Mouse (Mus musculus) CH12.LX (cell line): ENCODE results near the gene Abhd6. TPM values are rescaled to one million over a fixed set of nuclear protein-coding genes. Genes with fewer than 3 reads are reported as not detected.

Experiments used
- DNase-seq: peaks from one replicate; pipeline ENCODE4 v3.0.0-alpha.2; 2013; ENCODE audit errors: extremely low read depth
- H3K27ac ChIP-seq: 2 replicates; pipeline ENCODE4 v1.5.1; 2012; ENCODE audit warnings: low read depth, mild to moderate bottlenecking, control low read depth, moderate library complexity; ENCODE audit not compliant: insufficient read depth
- H3K27me3 ChIP-seq: replicated peaks from 2 replicates; pipeline ENCODE3; 2012; ENCODE audit warnings: inconsistent platforms
- H3K36me3 ChIP-seq, 2 experiments: replicated peaks in 1 of 2; 2 replicates each; pipeline versions ENCODE3 to v1.6.1; 2012; ENCODE audit warnings: inconsistent platforms in 1 of 2, low read length in 1 of 2, mild to moderate bottlenecking in 1 of 2, mixed read lengths in 1 of 2, moderate library complexity in 1 of 2; ENCODE audit not compliant: control insufficient read depth in 1 of 2, insufficient read depth in 1 of 2
- H3K4me1 ChIP-seq, 2 experiments: 2 replicates each; pipeline ENCODE4 v1.6.1; 2012; ENCODE audit warnings: inconsistent platforms in 1 of 2, moderate library complexity in 1 of 2; ENCODE audit not compliant: insufficient read depth in 2 of 2, control insufficient read depth in 1 of 2
- H3K4me2 ChIP-seq: 2 replicates; pipeline ENCODE4 v1.6.1; 2012; ENCODE audit warnings: low read depth, mild to moderate bottlenecking, control low read depth; ENCODE audit not compliant: poor library complexity, insufficient read depth, severe bottlenecking
- H3K4me3 ChIP-seq, 3 experiments: fragments of 150-350 bp in 1 of 3; sonication (generic) in 1 of 3; replicated peaks in 1 of 3; 2 replicates each; pipeline versions ENCODE3 to v1.5.1; 2011 to 2012; ENCODE audit warnings: low read depth in 2 of 3, low read length in 2 of 3, mild to moderate bottlenecking in 2 of 3, moderate library complexity in 2 of 3, control low read depth in 1 of 3, improper control_type of control experiment in 1 of 3, inconsistent platforms in 1 of 3, mixed read lengths in 1 of 3; ENCODE audit not compliant: poor library complexity in 1 of 3
- H3K79me2 ChIP-seq: replicated peaks from 2 replicates; pipeline ENCODE4 v1.6.1; 2012; ENCODE audit warnings: mild to moderate bottlenecking, moderate library complexity; ENCODE audit not compliant: control insufficient read depth, poor library complexity, insufficient read depth, severe bottlenecking; ENCODE audit errors: extremely low read depth
- H3K9ac ChIP-seq: 2 replicates; pipeline ENCODE4 v1.6.1; 2012; ENCODE audit warnings: low read depth, mild to moderate bottlenecking, control low read depth, moderate library complexity; ENCODE audit not compliant: insufficient read depth
- H3K9me3 ChIP-seq: replicated peaks from 2 replicates; pipeline ENCODE3; 2012; ENCODE audit warnings: low read length, inconsistent platforms, mixed read lengths
- BHLHE40 ChIP-seq: IDR thresholded peaks from 2 replicates; pipeline ENCODE4 v1.6.1; 2011; ENCODE audit warnings: mild to moderate bottlenecking, low read depth, low read length, improper control_type of control experiment
- CTCF ChIP-seq, 2 experiments: IDR thresholded peaks in 1 of 2; conservative IDR thresholded peaks in 1 of 2; 2 replicates each; pipeline ENCODE4 v1.5.1; 2011 to 2012; ENCODE audit warnings: low read depth in 2 of 2, low read length in 2 of 2, improper control_type of control experiment in 1 of 2, inconsistent platforms in 1 of 2, mild to moderate bottlenecking in 1 of 2, moderate library complexity in 1 of 2
- E2F4 ChIP-seq: IDR thresholded peaks from 2 replicates; pipeline ENCODE4 v1.6.1; 2011; ENCODE audit warnings: low read depth, low read length, improper control_type of control experiment; ENCODE audit not compliant: insufficient replicate concordance
- ELF1 ChIP-seq: IDR thresholded peaks from 2 replicates; pipeline ENCODE4 v1.6.1; 2014; ENCODE audit warnings: low read depth, mild to moderate bottlenecking, inconsistent platforms, low read length, improper control_type of control experiment
- EP300 ChIP-seq: IDR thresholded peaks from 2 replicates; pipeline ENCODE4 v1.6.1; 2011; ENCODE audit warnings: low read length, improper control_type of control experiment
- ETS1 ChIP-seq: conservative IDR thresholded peaks from 2 replicates; pipeline ENCODE4 v1.6.1; 2012; ENCODE audit warnings: low read depth, mild to moderate bottlenecking, inconsistent platforms, low read length, improper control_type of control experiment, moderate library complexity
- JUN ChIP-seq: IDR thresholded peaks from 2 replicates; pipeline ENCODE4 v1.6.1; 2011; ENCODE audit warnings: low read depth, mild to moderate bottlenecking, low read length, improper control_type of control experiment, moderate library complexity; ENCODE audit not compliant: insufficient read depth
- JUND ChIP-seq: conservative IDR thresholded peaks from 2 replicates; pipeline ENCODE4 v1.6.1; 2011; ENCODE audit warnings: low read depth, low read length, improper control_type of control experiment
- KAT2A ChIP-seq: IDR thresholded peaks from 2 replicates; pipeline ENCODE4 v1.6.1; 2012; ENCODE audit warnings: low read length, improper control_type of control experiment, inconsistent platforms; ENCODE audit not compliant: insufficient replicate concordance
- MAZ ChIP-seq: IDR thresholded peaks from 2 replicates; pipeline ENCODE4 v1.6.1; 2012; ENCODE audit warnings: low read depth, mild to moderate bottlenecking, inconsistent platforms, low read length, improper control_type of control experiment, moderate library complexity
- MEF2A ChIP-seq: IDR thresholded peaks from 2 replicates; pipeline ENCODE4 v1.6.1; 2014; ENCODE audit warnings: low read depth, mild to moderate bottlenecking, inconsistent platforms, low read length, improper control_type of control experiment, borderline replicate concordance
- MXI1 ChIP-seq: IDR thresholded peaks from 2 replicates; pipeline ENCODE4 v1.6.1; 2011; ENCODE audit warnings: mild to moderate bottlenecking, low read depth, low read length, improper control_type of control experiment
- MYC ChIP-seq: IDR thresholded peaks from 2 replicates; pipeline ENCODE4 v1.6.1; 2011; ENCODE audit warnings: low read depth, mild to moderate bottlenecking, improper control_type of control experiment, low read length
- PAX5 ChIP-seq: IDR thresholded peaks from 2 replicates; pipeline ENCODE4 v1.6.1; 2012; ENCODE audit warnings: low read length, inconsistent platforms, mixed read lengths
- TCF12 ChIP-seq: IDR thresholded peaks from 2 replicates; pipeline ENCODE4 v1.6.1; 2014; ENCODE audit warnings: low read depth, mild to moderate bottlenecking, inconsistent platforms, low read length, improper control_type of control experiment
- USF2 ChIP-seq: conservative IDR thresholded peaks from 2 replicates; pipeline ENCODE4 v1.6.1; 2011; ENCODE audit warnings: low read depth, low read length, improper control_type of control experiment
- ZKSCAN1 ChIP-seq: IDR thresholded peaks from 2 replicates; pipeline ENCODE4 v1.6.1; 2012; ENCODE audit warnings: low read depth, inconsistent platforms, low read length, improper control_type of control experiment, borderline replicate concordance
- ZMIZ1 ChIP-seq: IDR thresholded peaks from 2 replicates; pipeline ENCODE4 v1.6.1; 2012; ENCODE audit warnings: low read depth, mild to moderate bottlenecking, inconsistent platforms, low read length, improper control_type of control experiment
- ZNF384 ChIP-seq: IDR thresholded peaks from 2 replicates; pipeline ENCODE4 v1.6.1; 2012; ENCODE audit warnings: low read depth, low read length, improper control_type of control experiment, inconsistent platforms
- dilution Hi-C: fragments of 300-500 bp; cut with MboI; formaldehyde crosslinking; loops from 2 replicates; pipeline ENCODE4 v1.14.3; 2020; ENCODE audit warnings: low sequenced_read_pairs; ENCODE audit not compliant: extremely low pct_unique_long_range_greater_than_20kb, extremely low pct_ligation_motif_present
- in situ Hi-C: fragments of 300-500 bp; cut with MboI; formaldehyde crosslinking; loops from 3 replicates; pipeline ENCODE4 v1.14.3; 2019; ENCODE audit warnings: low sequenced_read_pairs, low pct_ligation_motif_present, low pct_unique_long_range_greater_than_20kb, mixed read lengths
- polyA plus RNA-seq: library from polyadenylated mRNA; unstranded; fragments of >175 nt; gene quantifications from 2 replicates; pipeline ENCODE4 v1.2.1, GENCODE M21; 2012; ENCODE audit warnings: low read depth; ENCODE audit not compliant: insufficient read length
- total RNA-seq, 2 experiments: library from RNA; depleted of rRNA; stranded (reverse); fragments of 300-350 nt in 1 of 2; fragments of >200 nt in 1 of 2; gene quantifications; 2 replicates each; pipeline ENCODE4 v1.2.3; 2012 to 2014

Abhd6 gene
- total and polyA plus RNA-seq, 3 experiments = 31.9 to 55.9 (median 36.0) TPM

DNA sequence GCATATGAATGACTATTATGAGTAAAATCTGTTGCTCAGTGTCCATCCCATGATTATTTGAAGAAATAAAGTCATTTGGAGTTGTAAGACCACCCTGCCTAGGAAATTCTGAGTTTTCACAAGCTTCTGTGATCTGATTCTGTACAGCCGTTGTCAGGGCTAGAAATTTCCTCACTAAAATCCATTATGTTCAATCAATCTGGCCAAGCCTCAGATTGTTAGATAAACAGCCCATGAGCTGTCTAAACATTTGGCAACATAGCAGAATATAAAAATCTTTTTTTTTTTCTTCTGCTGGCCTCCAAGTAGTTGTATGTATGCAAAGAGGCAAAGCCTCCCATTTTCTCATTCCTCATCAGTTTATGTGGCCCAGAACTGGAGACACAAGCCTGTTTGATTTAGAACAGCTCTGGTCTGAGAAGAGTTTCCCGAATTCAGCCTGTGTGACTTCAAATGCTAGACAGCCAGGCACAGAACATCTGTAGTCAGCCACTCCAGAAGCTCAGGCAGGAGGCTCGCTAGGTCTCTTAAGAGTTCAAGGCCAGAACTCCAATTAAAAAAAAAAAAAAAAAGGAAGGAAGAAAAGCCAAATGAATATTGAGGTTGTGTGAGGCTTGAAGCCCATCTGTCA, 92.3 kb downstream of the Abhd6 start:
- no peak for DNase-seq
- TF ChIP-seq MXI1 (no peak), PAX5 (no peak), JUN (no peak), ELF1 (no peak), KAT2A (no peak), ETS1 (no peak), TCF12 (no peak)
- H3K27ac ChIP-seq = no peak overlapping the region
- dilution Hi-C loops = no loop called here
- peaks cover 11 to 19% of the 10 kb centered on the region in 2 experiments for H3K36me3 ChIP-seq
- no peaks in the 10 kb centered on the region for H3K27me3 ChIP-seq
- no peak overlapping the region for H3K4me2 ChIP-seq
- peaks cover 9% of the 10 kb centered on the region for H3K79me2 ChIP-seq
- in situ Hi-C loops = loop anchor here (5.0 to 10.0 kb wide), 2 partner anchors 57 to 220 kb away; partner anchors contain the start of gene Fam107a
- peaks cover 0 to 35% of the 10 kb centered on the region in 2 experiments; a peak in 3 of 4 replicates for H3K4me1 ChIP-seq
- H3K4me3 ChIP-seq = no peak overlapping the region
- no peak overlapping the region for H3K9ac ChIP-seq
- H3K9me3 ChIP-seq = no peaks in the 10 kb centered on the region

DNA sequence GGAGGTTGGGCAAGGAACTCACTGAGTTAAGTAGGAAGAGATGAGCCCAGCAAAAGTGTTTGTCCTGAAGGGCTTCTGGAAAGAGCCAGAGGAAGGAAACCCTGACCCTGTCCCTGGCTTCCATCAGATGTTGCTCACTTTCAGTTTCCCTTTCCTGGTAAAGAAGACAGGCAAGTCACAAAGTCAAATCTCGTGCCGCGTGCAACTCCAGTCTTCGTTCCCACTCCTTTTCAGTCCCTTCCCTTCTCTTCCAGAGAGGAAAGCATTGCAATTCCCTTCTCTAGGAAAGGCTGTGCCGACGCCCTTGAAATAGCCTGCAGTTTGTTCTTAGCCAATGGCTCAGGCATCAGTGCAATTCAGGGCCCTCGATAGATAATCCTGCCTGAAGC, 92.9 kb downstream of the Abhd6 start:
- in situ Hi-C loops = loop anchor here (5.0 to 10.0 kb wide), 2 partner anchors 57 to 219 kb away; partner anchors contain the start of gene Fam107a
- H3K4me1 ChIP-seq = peaks cover 0 to 40% of the 10 kb centered on the region in 2 experiments; a peak in 3 of 4 replicates
- TF ChIP-seq JUND (no peak), E2F4 (no peak), MYC (no peak), ZKSCAN1 (no peak), EP300 (no peak), ZNF384 (no peak), ETS1 (no peak), MAZ (no peak), USF2 (no peak), TCF12 (no peak), CTCF (conservative IDR thresholded peaks at IDR 0.05 in 1 of 2, IDR thresholded peaks at IDR 0.05 in 1 of 2; ENCODE audit: low read depth in 2 of 2, low read length in 2 of 2) (no peak), BHLHE40 (no peak), ZMIZ1 (no peak), MEF2A (no peak), ELF1 (no peak)
- no peaks in the 10 kb centered on the region for H3K9me3 ChIP-seq
- H3K79me2 ChIP-seq = peaks cover 12% of the 10 kb centered on the region
- no peak for DNase-seq
- H3K9ac ChIP-seq = no peak overlapping the region
- H3K27me3 ChIP-seq = no peaks in the 10 kb centered on the region
- H3K4me2 ChIP-seq = no peak overlapping the region
- H3K4me3 ChIP-seq = no peak overlapping the region
- no peak overlapping the region for H3K27ac ChIP-seq
- peaks cover 7 to 14% of the 10 kb centered on the region in 2 experiments for H3K36me3 ChIP-seq
- dilution Hi-C loops = no loop called here
